Mouse (Mus musculus): ENCODE data around the gene Pdc.

GRCm38 (mm10) chr1:150374247-150374646 lies 55.0 kb downstream of the Pdc start:
- TF ChIP-seq CTCF (conservative IDR thresholded peaks at IDR 0.05; ENCODE audit: low read length), result no peak
- no peak for TF ChIP-seq NANOG (IDR thresholded peaks at IDR 0.05; ENCODE audit: borderline replicate concordance, low read length)
- no peak for TF ChIP-seq POU5F1 (IDR thresholded peaks at IDR 0.05; ENCODE audit: borderline replicate concordance, low read length)
